Mouse (Mus musculus): ENCODE data around the gene Gm49369. TPM values are rescaled to one million over a fixed set of nuclear protein-coding genes. Genes with fewer than 3 reads are reported as not detected.
"Not testable (repeated sequence)": the region's sequence is repeated elsewhere in the genome, so short reads cannot be mapped to it uniquely, and the experiment has no call there.

The Gm49369 gene
- total and polyA plus RNA-seq, 3 experiments, result 5.2 to 8.4 TPM; not detected in 1

- TF ChIP-seq NELFE (IDR thresholded peaks at IDR 0.05; ENCODE audit: low read depth, low read length), result no peak
- no peak for TF ChIP-seq POLR2AphosphoS2 (IDR thresholded peaks at IDR 0.05; ENCODE audit: low read depth, low read length)
- no peak for TF ChIP-seq MAZ (IDR thresholded peaks at IDR 0.05; ENCODE audit: low read depth, low read length)
- no peak for TF ChIP-seq UBTF (IDR thresholded peaks at IDR 0.05; ENCODE audit: low read depth, low read length)
- no peak for TF ChIP-seq TBP (conservative IDR thresholded peaks at IDR 0.05; ENCODE audit: low read depth, low read length)
- peak; percentile 38; the same call in 1 of the 2 replicates for TF ChIP-seq MAX (IDR thresholded peaks at IDR 0.05; ENCODE audit: low read length)
- TF ChIP-seq SIN3A (IDR thresholded peaks at IDR 0.05; ENCODE audit: low read length), result no peak
- no peak for TF ChIP-seq ZKSCAN1 (IDR thresholded peaks at IDR 0.05; ENCODE audit: borderline replicate concordance, low read depth, low read length)
- TF ChIP-seq GABPA (IDR thresholded peaks at IDR 0.05; ENCODE audit: insufficient replicate concordance, low read depth, low read length), result no peak
These were observed 42.0 kb downstream of the Gm49369 start (continued) for GRCm38 (mm10) chr7:142340269-142340970.

DNA sequence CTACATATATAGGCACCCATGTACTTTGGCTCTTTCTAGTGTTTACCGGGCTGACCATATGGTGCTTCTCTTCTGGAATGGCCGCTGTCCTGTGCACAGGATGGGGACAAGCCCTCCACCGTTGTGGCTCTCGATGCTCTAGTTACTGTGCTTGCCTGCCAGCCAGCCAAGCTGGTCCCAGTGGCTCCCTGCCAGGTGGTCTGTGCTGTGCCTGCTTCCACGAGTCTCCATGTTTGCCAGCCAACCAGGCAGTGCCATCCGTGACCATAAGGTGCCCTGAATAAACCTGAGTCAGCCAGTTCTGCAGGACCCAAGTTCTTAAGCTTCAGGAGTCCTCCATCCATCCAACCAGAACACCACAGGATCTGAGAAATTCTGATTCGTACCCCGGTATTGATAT is 47.3 kb downstream of the Gm49369 start:
- no peak overlapping the region for H3K4me3 ChIP-seq (replicated peaks in 1 of 3; ENCODE audit: low read depth in 2 of 3, low read length in 2 of 3, poor library complexity in 1 of 3)
- H3K4me2 ChIP-seq (ENCODE audit: insufficient read depth, low read depth, poor library complexity, severe bottlenecking), result no peak overlapping the region
- no peaks in the 10 kb centered on the region for H3K36me3 ChIP-seq (replicated peaks in 1 of 2; ENCODE audit: control insufficient read depth in 1 of 2, insufficient read depth in 1 of 2, low read length in 1 of 2)
- H3K9me3 ChIP-seq (replicated peaks; ENCODE audit: low read length), result no peaks in the 10 kb centered on the region
- H3K9ac ChIP-seq (ENCODE audit: insufficient read depth, low read depth), result no peak overlapping the region
- TF ChIP-seq EP300 (IDR thresholded peaks at IDR 0.05; ENCODE audit: low read length), result no peak
- H3K27ac ChIP-seq (ENCODE audit: insufficient read depth, low read depth), result no peak overlapping the region
- H3K79me2 ChIP-seq (replicated peaks; ENCODE audit: control insufficient read depth, extremely low read depth, insufficient read depth, poor library complexity, severe bottlenecking), result no peaks in the 10 kb centered on the region
- no peak for DNase-seq (ENCODE audit: extremely low read depth)
- H3K27me3 ChIP-seq (replicated peaks), result peaks cover 14% of the 10 kb centered on the region
- dilution Hi-C loops (cut with MboI; ENCODE audit: extremely low pct_ligation_motif_present, extremely low pct_unique_long_range_greater_than_20kb, low sequenced_read_pairs) (no loop called here), in situ Hi-C loops (cut with MboI; ENCODE audit: low pct_ligation_motif_present, low pct_unique_long_range_greater_than_20kb, low sequenced_read_pairs) (loop anchor here (5.0 to 10.0 kb wide), 4 partner anchors 77 to 340 kb away; no protein-coding TSS in a partner anchor)
- peaks cover 0 to 5% of the 10 kb centered on the region in 2 experiments; a peak in 2 of 4 replicates for H3K4me1 ChIP-seq (ENCODE audit: control insufficient read depth in 1 of 2, insufficient read depth in 2 of 2)

GRCm38 (mm10) chr7:142334246-142334645 is 48.2 kb downstream of the Gm49369 start:
- dilution Hi-C loops (cut with MboI; ENCODE audit: extremely low pct_ligation_motif_present, extremely low pct_unique_long_range_greater_than_20kb, low sequenced_read_pairs) (no loop called here), in situ Hi-C loops (cut with MboI; ENCODE audit: low pct_ligation_motif_present, low pct_unique_long_range_greater_than_20kb, low sequenced_read_pairs) (loop anchor here (10.0 kb wide), 1 partner anchor 341 kb away; no protein-coding TSS in a partner anchor)
- peak; percentile 80 for DNase-seq (ENCODE audit: extremely low read depth)

GRCm38 (mm10) chr7:142332741-142333140 is 49.7 kb downstream of the Gm49369 start:
- H3K27ac ChIP-seq (ENCODE audit: insufficient read depth, low read depth); H3K4me2 ChIP-seq (ENCODE audit: insufficient read depth, low read depth, poor library complexity, severe bottlenecking); H3K4me3 ChIP-seq (replicated peaks in 1 of 3; ENCODE audit: low read depth in 2 of 3, low read length in 2 of 3, poor library complexity in 1 of 3); dilution Hi-C loops (cut with MboI; ENCODE audit: extremely low pct_ligation_motif_present, extremely low pct_unique_long_range_greater_than_20kb, low sequenced_read_pairs); H3K36me3 ChIP-seq (replicated peaks in 1 of 2; ENCODE audit: control insufficient read depth in 1 of 2, insufficient read depth in 1 of 2, low read length in 1 of 2); H3K9ac ChIP-seq (ENCODE audit: insufficient read depth, low read depth); DNase-seq (ENCODE audit: extremely low read depth); H3K4me1 ChIP-seq (ENCODE audit: control insufficient read depth in 1 of 2, insufficient read depth in 2 of 2); H3K9me3 ChIP-seq (replicated peaks; ENCODE audit: low read length); H3K79me2 ChIP-seq (replicated peaks; ENCODE audit: control insufficient read depth, extremely low read depth, insufficient read depth, poor library complexity, severe bottlenecking): not testable (repeated sequence)
- H3K27me3 ChIP-seq (replicated peaks), result peaks cover 33% of the 10 kb centered on the region
- in situ Hi-C loops (cut with MboI; ENCODE audit: low pct_ligation_motif_present, low pct_unique_long_range_greater_than_20kb, low sequenced_read_pairs), result loop anchor here (10.0 kb wide), 1 partner anchor 342 kb away; no protein-coding TSS in a partner anchor

More at GRCm38 (mm10) chr7:142334246-142334645, 48.2 kb downstream of the Gm49369 start:
- Histone ChIP-seq H3K79me2 (replicated peaks; ENCODE audit: control insufficient read depth, extremely low read depth, insufficient read depth, poor library complexity, severe bottlenecking) (no peaks in the 10 kb centered on the region), H3K27me3 (replicated peaks) (peaks cover 22% of the 10 kb centered on the region), H3K27ac (ENCODE audit: insufficient read depth, low read depth) (no peak overlapping the region), H3K4me2 (ENCODE audit: insufficient read depth, low read depth, poor library complexity, severe bottlenecking) (no peak overlapping the region), H3K9me3 (replicated peaks; ENCODE audit: low read length) (no peaks in the 10 kb centered on the region), H3K4me3 (replicated peaks in 1 of 3; ENCODE audit: low read depth in 2 of 3, low read length in 2 of 3, poor library complexity in 1 of 3) (no peak overlapping the region), H3K4me1 (ENCODE audit: control insufficient read depth in 1 of 2, insufficient read depth in 2 of 2) (no peaks in the 10 kb centered on the region), H3K9ac (ENCODE audit: insufficient read depth, low read depth) (no peak overlapping the region), H3K36me3 (replicated peaks in 1 of 2; ENCODE audit: control insufficient read depth in 1 of 2, insufficient read depth in 1 of 2, low read length in 1 of 2) (no peaks in the 10 kb centered on the region)
- TF ChIP-seq SMC3 (IDR thresholded peaks at IDR 0.05; ENCODE audit: low read depth, low read length), result peak; percentile 94
- TF ChIP-seq MEF2A (IDR thresholded peaks at IDR 0.05; ENCODE audit: borderline replicate concordance, low read depth, low read length), result no peak
- TF ChIP-seq ZNF384 (IDR thresholded peaks at IDR 0.05; ENCODE audit: low read depth, low read length), result no peak
- peak; percentile 80 to 94 for TF ChIP-seq CTCF (conservative IDR thresholded peaks at IDR 0.05 in 1 of 2, IDR thresholded peaks at IDR 0.05 in 1 of 2; ENCODE audit: low read depth in 2 of 2, low read length in 2 of 2)
- TF ChIP-seq ZC3H11A (IDR thresholded peaks at IDR 0.05; ENCODE audit: low read depth, low read length), result peak; percentile 56
- TF ChIP-seq RAD21 (IDR thresholded peaks at IDR 0.05; ENCODE audit: low read depth, low read length), result peak; percentile 94
- TF ChIP-seq MAFK (IDR thresholded peaks at IDR 0.05; ENCODE audit: insufficient replicate concordance, low read length), result no peak
- no peak for TF ChIP-seq ELF1 (IDR thresholded peaks at IDR 0.05; ENCODE audit: low read depth, low read length)
- TF ChIP-seq CHD1 (IDR thresholded peaks at IDR 0.05; ENCODE audit: low read depth, low read length), result no peak

All from CH12.LX (cell line).